In genomic region chr6:90781921-90782770, GRCm38 (mm10) we compare ENCODE assay signal across 8 mouse cellular contexts.
DNase-seq lines count a peak whose midpoint lies in the region; ATAC-seq and TF ChIP-seq lines count a peak whose summit lies in the region.

No protein-coding gene starts in this region.

- WGBS in intestine, embryonic 16.5 days: 51% methylated on average over 19 of the region's 19 CpGs
- 42% methylated on average over 19 of the region's 19 CpGs for WGBS in limb, embryonic 14.5 days
- WGBS in neural tube, embryonic 14.5 days: 7% methylated on average over 19 of the region's 19 CpGs

- peak; percentile 42; the same call in 1 of the 2 replicates for ATAC-seq in intestine, embryonic 16.5 days
- ATAC-seq in limb, embryonic 14.5 days (ENCODE audit: low FRiP score, low read depth): peak; percentile 56
- ATAC-seq in neural tube, embryonic 14.5 days (ENCODE audit: low read depth): peak; percentile 82

- H3K27me3 ChIP-seq in intestine, embryonic 16.5 days (replicated peaks; ENCODE audit: control insufficient read depth, insufficient read depth, low read length): no peaks in the 10 kb centered on the region
- H3K27me3 ChIP-seq in limb, embryonic 14.5 days (ENCODE audit: control insufficient read depth, insufficient read depth, low read length): no peaks in the 10 kb centered on the region
- H3K27me3 ChIP-seq in neural tube, embryonic 14.5 days (ENCODE audit: control insufficient read depth, insufficient read depth, low read length): no peaks in the 10 kb centered on the region

- no peak overlapping the region for H3K4me2 ChIP-seq in intestine, embryonic 16.5 days (ENCODE audit: low read depth, low read length)
- no peak overlapping the region for H3K4me2 ChIP-seq in limb, embryonic 14.5 days (replicated peaks; ENCODE audit: low read depth, low read length, severe bottlenecking)
- peak overlapping the region; percentile 46 for H3K4me2 ChIP-seq in neural tube, embryonic 14.5 days (ENCODE audit: low read depth, low read length)

- no peak overlapping the region for H3K4me3 ChIP-seq in intestine, embryonic 16.5 days (ENCODE audit: low read length)
- no peak overlapping the region for H3K4me3 ChIP-seq in limb, embryonic 14.5 days (replicated peaks; ENCODE audit: low read length)
- H3K4me3 ChIP-seq in neural tube, embryonic 14.5 days (ENCODE audit: low read depth, low read length): peak overlapping the region; percentile 22

- TF ChIP-seq POLR2A in limb, embryonic 14.5 days (IDR thresholded peaks at IDR 0.05; ENCODE audit: borderline replicate concordance, extremely low read depth, insufficient read depth, insufficient read length): no peak

- no peaks in the 10 kb centered on the region for H3K9me3 ChIP-seq in intestine, embryonic 16.5 days (ENCODE audit: control insufficient read depth, low read length)
- no peaks in the 10 kb centered on the region for H3K9me3 ChIP-seq in limb, embryonic 14.5 days (ENCODE audit: control insufficient read depth, low read length)
- no peaks in the 10 kb centered on the region for H3K9me3 ChIP-seq in neural tube, embryonic 14.5 days (ENCODE audit: control insufficient read depth, low read length)

- DNase-seq in kidney, adult 18-20 months: peak; percentile 16
- DNase-seq in kidney, postnatal 14 days: no peak
- peak; percentile 75 for DNase-seq in cerebellum, adult 9-11 months
- peak; percentile 63 to 69 for DNase-seq in frontal cortex, postnatal 10 days (ENCODE audit: low spot score in 2 of 2)
- peak; percentile 63 for DNase-seq in limb, embryonic 14.5 days (ENCODE audit: low spot score)
- no peak for DNase-seq in urinary bladder, adult 18-20 months (ENCODE audit: low spot score in 2 of 2)

- H3K36me3 ChIP-seq in intestine, embryonic 16.5 days (ENCODE audit: control insufficient read depth, insufficient read depth, low read length): no peaks in the 10 kb centered on the region
- H3K36me3 ChIP-seq in limb, embryonic 14.5 days (ENCODE audit: control insufficient read depth, insufficient read depth, low read length): no peaks in the 10 kb centered on the region
- no peaks in the 10 kb centered on the region for H3K36me3 ChIP-seq in neural tube, embryonic 14.5 days (ENCODE audit: control insufficient read depth, insufficient read depth, low read length)

- H3K27ac ChIP-seq in intestine, embryonic 16.5 days (ENCODE audit: low read length): no peak overlapping the region
- peak overlapping the region; percentile 67 for H3K27ac ChIP-seq in limb, embryonic 14.5 days (replicated peaks; ENCODE audit: low read depth, low read length)
- H3K27ac ChIP-seq in neural tube, embryonic 14.5 days (ENCODE audit: low read depth, low read length): peak overlapping the region; percentile 96

- H3K4me1 ChIP-seq in intestine, embryonic 16.5 days (ENCODE audit: control insufficient read depth, insufficient read depth, low read length): 0 out of 2 replicates have a peak, but pooled peaks cover 3% of the 10 kb centered on the region
- peaks cover 27% of the 10 kb centered on the region for H3K4me1 ChIP-seq in limb, embryonic 14.5 days (ENCODE audit: control insufficient read depth, insufficient read depth, low read length)
- H3K4me1 ChIP-seq in neural tube, embryonic 14.5 days (ENCODE audit: control insufficient read depth, insufficient read depth, low read length): peaks cover 63% of the 10 kb centered on the region

- peak overlapping the region; percentile 2; the same call in 1 of the 2 replicates for H3K9ac ChIP-seq in intestine, embryonic 16.5 days (ENCODE audit: low read depth, low read length)
- H3K9ac ChIP-seq in limb, embryonic 14.5 days (ENCODE audit: low read depth, low read length, severe bottlenecking): 0 out of 2 replicates have a peak overlapping the region, but pooled peaks have one; percentile 18
- H3K9ac ChIP-seq in neural tube, embryonic 14.5 days (replicated peaks; ENCODE audit: low read depth, low read length): peak overlapping the region; percentile 63

Comparison
In these comparisons a context has a peak if more than half of its experiments do, and no peak if none do; other contexts are left out.
1. DNase-seq: peak in kidney, adult 18-20 months (single experiment), cerebellum, adult 9-11 months (single experiment), frontal cortex, postnatal 10 days (2 of 2) and limb, embryonic 14.5 days (single experiment); none in kidney, postnatal 14 days (single experiment) and urinary bladder, adult 18-20 months (0 of 2).
2. H3K9ac ChIP-seq: peak in every context shown above with its lines; median percentile 63 in neural tube, embryonic 14.5 days; 18 in limb, embryonic 14.5 days; 2 in intestine, embryonic 16.5 days.
3. Peak in every context shown above with its lines, with median percentiles within 50 percentile points of each other: ATAC-seq.